8 mouse cellular contexts compared by ENCODE assay signal in the genomic region with DNA sequence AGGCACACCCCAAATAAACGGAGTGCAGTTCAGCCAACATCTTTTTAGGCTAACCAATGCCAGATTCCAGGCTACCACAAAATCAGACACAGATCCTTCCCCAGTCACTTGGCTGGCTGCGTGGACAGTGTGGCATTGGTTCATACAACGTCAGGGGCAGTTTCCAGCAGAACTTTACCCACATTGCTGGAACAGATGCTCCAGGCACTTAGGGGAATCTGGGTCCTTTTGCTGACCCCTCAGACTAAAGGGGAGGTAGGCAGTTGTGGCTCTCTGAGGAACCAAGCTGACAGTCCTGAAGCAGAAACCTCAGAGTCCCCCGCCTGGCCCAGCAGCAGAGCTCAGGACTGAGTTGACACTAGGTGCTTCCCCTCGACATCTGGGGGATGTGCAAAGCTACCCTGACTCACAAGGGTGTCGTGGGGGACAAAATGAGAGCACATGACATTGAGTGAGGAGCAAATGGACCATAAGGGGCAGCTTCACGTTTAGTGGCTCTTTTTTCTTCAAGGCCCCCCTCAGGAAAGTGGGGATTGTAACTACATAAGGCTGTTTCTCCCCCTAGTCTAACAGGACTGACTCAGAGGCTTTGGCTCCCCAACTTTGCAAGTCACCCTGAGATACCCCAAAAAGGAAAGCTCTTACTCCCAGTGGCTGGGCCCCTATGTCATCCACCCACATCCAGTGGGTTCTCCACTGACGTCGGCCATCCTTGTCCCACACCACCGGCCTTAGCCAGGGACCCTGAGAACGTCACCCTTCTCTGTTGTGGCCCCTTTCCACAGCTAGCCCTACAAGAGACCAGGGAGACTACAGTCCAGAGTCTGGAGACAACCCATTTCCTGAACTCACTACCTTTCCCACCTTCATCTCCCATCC. TPM values are rescaled to one million over a fixed set of nuclear protein-coding genes. Genes with fewer than 3 reads are reported as not detected.
A peak's percentile ranks its signal among the peaks of the same experiment; 100 is the strongest.
DNase-seq lines count a peak whose midpoint lies in the region; ATAC-seq and TF ChIP-seq lines count a peak whose summit lies in the region.

No protein-coding gene starts in this region.

- no peaks in the 10 kb centered on the region for H3K9me3 ChIP-seq in heart, embryonic 11.5 days (replicated peaks; ENCODE audit: control insufficient read depth, low read length)
- H3K9me3 ChIP-seq in limb, embryonic 13.5 days = no peaks in the 10 kb centered on the region

- H3K27ac ChIP-seq in heart, embryonic 11.5 days (ENCODE audit: low read depth, low read length) = no peak overlapping the region
- peak overlapping the region; percentile 97 for H3K27ac ChIP-seq in spleen, adult 2 months (ENCODE audit: insufficient read depth, low read length)
- no peak overlapping the region for H3K27ac ChIP-seq in limb, embryonic 13.5 days

- H3K4me2 ChIP-seq in heart, embryonic 11.5 days = peak overlapping the region; percentile 91
- peak overlapping the region; percentile 90 for H3K4me2 ChIP-seq in limb, embryonic 13.5 days (replicated peaks)

- peaks cover 10% of the 10 kb centered on the region; the same call in 1 of the 2 replicates for H3K4me1 ChIP-seq in heart, embryonic 11.5 days (ENCODE audit: control insufficient read depth, insufficient read depth, low read length)
- peaks cover 36% of the 10 kb centered on the region; the same call in 1 of the 2 replicates for H3K4me1 ChIP-seq in spleen, adult 2 months (ENCODE audit: control insufficient read depth, insufficient read depth, insufficient read length)
- peaks cover 33% of the 10 kb centered on the region for H3K4me1 ChIP-seq in limb, embryonic 13.5 days

- TF ChIP-seq CTCF in spleen, adult 2 months (IDR thresholded peaks at IDR 0.05; ENCODE audit: extremely low read depth, insufficient read depth, insufficient read length, insufficient replicate concordance) = no peak

- ATAC-seq in heart, embryonic 11.5 days (replicated peaks; ENCODE audit: insufficient number of reproducible peaks, low FRiP score, low TSS enrichment) = no peak
- ATAC-seq in limb, embryonic 13.5 days (ENCODE audit: low FRiP score, low read depth) = no peak

- no peak overlapping the region for H3K9ac ChIP-seq in heart, embryonic 11.5 days (ENCODE audit: low read depth, low read length)
- H3K9ac ChIP-seq in limb, embryonic 13.5 days = peak overlapping the region; percentile 19; the same call in 1 of the 2 replicates

- no peak for TF ChIP-seq POLR2A in spleen, adult 2 months (IDR thresholded peaks at IDR 0.05; ENCODE audit: low read depth, low read length)

- H3K27me3 ChIP-seq in heart, embryonic 11.5 days (ENCODE audit: control insufficient read depth, insufficient read depth, low read length) = peaks cover 16% of the 10 kb centered on the region
- no peaks in the 10 kb centered on the region for H3K27me3 ChIP-seq in spleen, adult 2 months (ENCODE audit: control insufficient read depth, insufficient read depth, low read length)
- H3K27me3 ChIP-seq in limb, embryonic 13.5 days = peaks cover 10% of the 10 kb centered on the region

- no peaks in the 10 kb centered on the region for H3K36me3 ChIP-seq in heart, embryonic 11.5 days (ENCODE audit: control insufficient read depth, insufficient read depth, low read length)
- peaks cover 3% of the 10 kb centered on the region; the same call in 1 of the 2 replicates for H3K36me3 ChIP-seq in spleen, adult 2 months (ENCODE audit: control insufficient read depth, insufficient read depth, low read length)
- H3K36me3 ChIP-seq in limb, embryonic 13.5 days = no peaks in the 10 kb centered on the region

- peak overlapping the region; percentile 68 for H3K4me3 ChIP-seq in heart, embryonic 11.5 days (ENCODE audit: low read depth, low read length)
- H3K4me3 ChIP-seq in spleen, adult 2 months (ENCODE audit: extremely low read depth, insufficient read depth, insufficient read length) = peak overlapping the region; percentile 90
- H3K4me3 ChIP-seq in limb, embryonic 13.5 days = peak overlapping the region; percentile 68

- DNase-seq in heart, adult 9 months (ENCODE audit: low spot score in 2 of 2) = no peak
- peak in 1 of 2 experiments; percentile 60 for DNase-seq in spleen, adult 2 months (ENCODE audit: low read depth in 1 of 2, low spot score in 2 of 2)
- DNase-seq in spleen, postnatal 14 days (ENCODE audit: low spot score in 2 of 2) = no peak
- DNase-seq in layer of hippocampus, postnatal 25 days (ENCODE audit: extremely low spot score in 1 of 2, low spot score in 1 of 2) = no peak
- no peak for DNase-seq in layer of hippocampus, adult 9-10 months (ENCODE audit: low spot score)
- DNase-seq in adrenal gland, postnatal 4 days (ENCODE audit: low spot score in 2 of 2) = no peak

- 66% methylated on average over 11 of the region's 11 CpGs for WGBS in heart, embryonic 11.5 days (ENCODE audit: insufficient replicate concordance)
- WGBS in spleen, adult 2 months = 44% methylated on average over 11 of the region's 11 CpGs
- WGBS in limb, embryonic 13.5 days = 68% methylated on average over 11 of the region's 11 CpGs

RNA-seq across cellular contexts. Expression of gene Traf5, which starts 1.4 kb away (rescaled TPM):
- polyA plus RNA-seq in heart, embryonic 11.5 days (2014; fragmentation: Nextera tagmentation; extraction: Ambion mirVana) = 10.1 and 11.2 TPM in 2 replicates
- polyA plus RNA-seq in spleen, adult 2 months (2012; rRNA removed) = 31.0 and 32.2 TPM in 2 replicates
- 16.2 and 18.7 TPM in 2 replicates for polyA plus RNA-seq in limb, embryonic 13.5 days (2015; fragmentation: Nextera tagmentation; extraction: Ambion mirVana)
- total RNA-seq in layer of hippocampus, postnatal 25 days (2021) = 1 to 10 TPM; 2.6 to 4.9 TPM
- 10 to 100 TPM; 10.7 to 10.8 TPM for total RNA-seq in adrenal gland, postnatal 4 days (2021)

RNA-seq across cellular contexts. Expression of gene Rcor3, which starts 46.9 kb away (rescaled TPM):
- 24.8 and 25.7 TPM in 2 replicates for polyA plus RNA-seq in heart, embryonic 11.5 days (2014; fragmentation: Nextera tagmentation; extraction: Ambion mirVana)
- 16.7 and 18.9 TPM in 2 replicates for polyA plus RNA-seq in spleen, adult 2 months (2012; rRNA removed)
- 30.1 and 30.4 TPM in 2 replicates for polyA plus RNA-seq in limb, embryonic 13.5 days (2015; fragmentation: Nextera tagmentation; extraction: Ambion mirVana)
- 10 to 100 TPM; 36.4 to 51.1 TPM for total RNA-seq in layer of hippocampus, postnatal 25 days (2021)
- 10 to 100 TPM; 50.1 to 50.4 TPM for total RNA-seq in adrenal gland, postnatal 4 days (2021)
